Mouse (Mus musculus) Patski (cell line): Measurements from ENCODE around the gene Cers1. TPM values are rescaled to one million over a fixed set of nuclear protein-coding genes. Genes with fewer than 3 reads are reported as not detected.

Experiments used
- ATAC-seq: fragments of 100-300 bp; one replicate; pipeline ENCODE4 v1.8.0; 2021
- CTCF ChIA-PET: fragments of 350-600 bp; sonication (Branson Sonifier 250); formaldehyde crosslinking; loops from one replicate; lab custom pipeline; 2022; ENCODE audit warnings: inconsistent platforms; lab: Charles Lee
- POLR2A ChIA-PET: fragments of 350-600 bp; sonication (Branson Sonifier 250); formaldehyde crosslinking; loops from one replicate; lab custom pipeline; 2022; ENCODE audit warnings: antibody characterized with exemption, inconsistent platforms; lab: Charles Lee
- DNase-seq: peaks from one replicate; pipeline ENCODE4 v3.0.0-alpha.2; 2011; ENCODE audit warnings: low read depth, low spot score
- H3K27me3 ChIP-seq: fragments of 371-371 bp; one replicate; pipeline ENCODE4 v1.5.1; 2021
- CTCF ChIP-seq: fragments of 100-300 bp; IDR thresholded peaks from one replicate; pipeline ENCODE4 v1.5.1; 2021
- in situ Hi-C: fragments of 300-500 bp; cut with MboI; formaldehyde crosslinking; loops from 3 replicates; pipeline ENCODE4 v1.11.1; 2018; ENCODE audit warnings: low pct_unique_long_range_greater_than_20kb, mixed read lengths
- polyA plus RNA-seq: library from polyadenylated mRNA; unstranded; gene quantifications from one replicate; pipeline ENCODE4 v1.2.3, GENCODE M21; 2021

The Cers1 gene
- polyA plus RNA-seq, 1 experiment from 2014 or later: 2.5 TPM

- POLR2A ChIA-PET: no interaction called here
- ATAC-seq: no peak
- CTCF ChIA-PET: no interaction called here
- in situ Hi-C loops: no loop called here
- TF ChIP-seq CTCF: no peak
- no peak for DNase-seq
- no peaks in the 10 kb centered on the region for H3K27me3 ChIP-seq
These were observed 16.0 kb downstream of the Cers1 start for GRCm38 (mm10) chr8:70331526-70331925.

DNA sequence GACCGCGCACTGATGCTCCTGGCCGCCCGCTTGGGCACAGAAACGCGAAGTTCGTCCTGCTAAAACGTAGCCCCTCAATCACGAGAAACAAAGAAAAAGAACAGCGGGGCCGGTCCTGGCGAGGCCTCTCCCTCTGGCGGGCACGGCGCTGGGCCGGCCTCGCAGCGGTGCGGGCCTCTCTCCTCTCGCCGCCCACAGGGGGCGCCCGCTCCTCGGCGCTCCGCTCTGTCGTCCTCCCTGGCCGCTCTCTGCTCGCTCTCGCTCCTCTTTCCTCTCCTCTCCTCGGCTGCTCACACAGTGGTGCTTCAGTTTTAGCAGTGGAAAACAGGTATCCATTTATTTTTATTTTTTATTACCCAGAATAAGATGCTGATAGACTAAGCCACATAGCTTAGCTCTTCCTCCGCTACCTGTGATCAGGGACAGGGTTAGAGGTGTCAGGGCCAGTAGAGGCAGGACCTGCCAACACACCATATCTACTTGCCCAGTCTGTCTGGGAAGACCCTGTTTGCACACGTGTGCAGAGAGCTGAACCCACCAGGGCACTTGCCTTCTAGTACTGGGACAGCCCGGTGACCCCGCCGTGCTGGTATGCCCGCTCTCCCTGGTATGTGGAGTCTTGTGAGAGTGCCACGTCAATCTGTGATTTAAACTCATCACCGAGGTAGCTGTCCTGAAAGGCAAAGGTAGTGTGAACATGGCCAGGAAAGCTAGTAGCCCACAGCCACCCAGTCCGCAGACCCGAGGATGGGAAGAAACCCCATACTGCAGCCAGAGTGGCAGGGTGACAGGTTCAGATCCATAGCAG lies 16.7 kb downstream of the Cers1 start:
- DNase-seq (no peak), ATAC-seq (no peak)
- CTCF ChIA-PET: no interaction called here
- no peaks in the 10 kb centered on the region for H3K27me3 ChIP-seq
- TF ChIP-seq CTCF: no peak
- POLR2A ChIA-PET: no interaction called here
- in situ Hi-C loops: no loop called here

GRCm38 (mm10) chr8:70332878-70333202 lies 17.3 kb downstream of the Cers1 start:
- no peak for DNase-seq
- no peak for ATAC-seq
- CTCF ChIA-PET: no interaction called here
- POLR2A ChIA-PET: no interaction called here
- H3K27me3 ChIP-seq: no peaks in the 10 kb centered on the region
- in situ Hi-C loops: no loop called here
- TF ChIP-seq CTCF: no peak

DNA sequence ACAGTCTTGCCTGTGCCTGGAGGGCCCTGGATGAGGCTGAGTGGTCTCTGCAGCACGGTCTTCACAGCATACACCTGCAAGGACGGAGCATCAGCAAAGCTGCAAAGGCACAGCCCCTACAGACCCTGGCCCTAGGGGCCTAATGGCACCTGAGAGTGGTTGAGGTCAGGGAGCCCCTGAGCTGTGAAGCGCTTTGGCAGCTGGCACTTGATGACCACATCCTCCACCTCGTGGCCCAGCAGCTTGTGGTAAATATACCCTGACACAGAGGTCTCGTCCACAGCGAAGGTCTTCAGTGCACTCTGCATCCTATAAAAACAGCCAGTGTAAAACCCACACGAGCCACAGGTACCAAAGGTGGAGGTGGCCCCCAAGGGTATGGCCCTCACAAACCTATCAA lies 23.4 kb downstream of the Cers1 start:
- no peak for TF ChIP-seq CTCF
- CTCF ChIA-PET: interaction anchor here (0.9 kb wide), 1 partner anchor 11 kb away, joined by 3 read pairs; no protein-coding TSS in a partner anchor
- DNase-seq (no peak), ATAC-seq (no peak)
- no peaks in the 10 kb centered on the region for H3K27me3 ChIP-seq
- in situ Hi-C loops: no loop called here
- POLR2A ChIA-PET: interaction anchor here (1.4 kb wide), 1 partner anchor 10 kb away, joined by 5 read pairs; no protein-coding TSS in a partner anchor

DNA sequence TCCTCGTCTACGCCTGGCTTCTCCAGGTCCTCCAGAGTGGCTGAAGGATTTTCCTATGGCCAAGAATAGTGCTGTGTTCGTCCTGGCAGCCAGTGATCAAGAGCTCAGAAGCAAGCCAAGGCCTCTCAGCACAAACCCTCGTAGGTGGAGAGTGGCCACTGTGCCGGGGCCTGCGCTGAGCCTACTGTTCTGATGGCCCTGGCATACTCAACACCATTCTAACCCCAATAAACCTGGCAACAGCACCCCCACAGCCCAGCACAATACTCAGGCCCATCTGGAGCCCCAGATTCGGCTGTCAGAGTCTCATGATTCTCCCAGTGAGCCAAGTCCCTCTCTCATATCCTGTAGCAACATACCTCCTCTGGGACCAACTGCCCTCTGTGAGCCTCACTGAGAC lies 25.1 kb downstream of the Cers1 start:
- no peaks in the 10 kb centered on the region for H3K27me3 ChIP-seq
- ChIA-PET POLR2A (interaction anchor here (0.6 kb wide), 1 partner anchor 50 kb away, joined by 3 read pairs; no protein-coding TSS in a partner anchor), CTCF (interaction anchor here (1.4 kb wide), 1 partner anchor 164 kb away, joined by 4 read pairs; no protein-coding TSS in a partner anchor)
- no peak for TF ChIP-seq CTCF
- in situ Hi-C loops: loop anchor here (5.0 kb wide), 1 partner anchor 37 kb away; no protein-coding TSS in a partner anchor
- DNase-seq (no peak), ATAC-seq (no peak)

GRCm38 (mm10) chr8:70342007-70342406 lies 26.4 kb downstream of the Cers1 start:
- no peaks in the 10 kb centered on the region for H3K27me3 ChIP-seq
- ChIA-PET CTCF (interaction anchor here (1.4 to 2.4 kb wide), 2 partner anchors 16 to 41 kb away, joined by 3 to 7 read pairs; no protein-coding TSS in a partner anchor), POLR2A (no interaction called here)
- DNase-seq (no peak), ATAC-seq (no peak)
- no peak for TF ChIP-seq CTCF
- in situ Hi-C loops: loop anchor here (5.0 kb wide), 1 partner anchor 35 kb away; no protein-coding TSS in a partner anchor

DNA sequence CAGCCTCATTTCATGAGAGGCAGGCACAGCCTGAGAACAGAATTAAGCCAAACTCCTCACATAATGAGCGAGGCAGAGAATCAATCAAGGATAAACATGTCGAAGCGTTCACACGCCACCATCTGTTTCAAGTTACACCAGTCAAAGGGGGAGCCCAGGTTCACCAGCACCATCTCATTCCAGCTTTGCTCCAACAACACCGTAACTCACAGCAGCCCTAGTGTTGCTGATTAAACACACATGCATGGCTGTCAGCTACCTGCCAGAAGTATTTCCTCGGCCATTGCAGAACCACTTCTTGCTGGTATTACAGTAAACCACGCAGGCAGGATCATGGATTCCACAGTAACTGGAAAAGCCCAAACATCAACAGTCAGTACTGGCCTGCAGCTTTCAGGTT lies 27.5 kb downstream of the Cers1 start:
- no peak for TF ChIP-seq CTCF
- in situ Hi-C loops: loop anchor here (5.0 kb wide), 1 partner anchor 34 kb away; no protein-coding TSS in a partner anchor
- DNase-seq (no peak), ATAC-seq (no peak)
- POLR2A ChIA-PET: interaction anchor here (1.1 to 1.5 kb wide), 3 partner anchors 10 to 160 kb away, joined by 3 read pairs; partner anchors contain the start of gene Upf1
- CTCF ChIA-PET: interaction anchor here (1.0 to 2.4 kb wide), 5 partner anchors 9 to 161 kb away, joined by 3 to 7 read pairs (median 3); no protein-coding TSS in a partner anchor
- no peaks in the 10 kb centered on the region for H3K27me3 ChIP-seq

- ChIA-PET CTCF (interaction anchor here (0.7 to 2.4 kb wide), 6 partner anchors 9 to 161 kb away, joined by 3 to 7 read pairs (median 4); partner anchors contain the start of gene Upf1), POLR2A (interaction anchor here (0.9 to 1.5 kb wide), 4 partner anchors 9 to 160 kb away, joined by 3 to 4 read pairs (median 3); partner anchors contain the start of gene Upf1)
- ATAC-seq (no peak), DNase-seq (no peak)
- in situ Hi-C loops: loop anchor here (5.0 kb wide), 1 partner anchor 34 kb away; no protein-coding TSS in a partner anchor
- no peak for TF ChIP-seq CTCF
- no peaks in the 10 kb centered on the region for H3K27me3 ChIP-seq
These were observed 28.1 kb downstream of the Cers1 start for GRCm38 (mm10) chr8:70343696-70344095.

DNA sequence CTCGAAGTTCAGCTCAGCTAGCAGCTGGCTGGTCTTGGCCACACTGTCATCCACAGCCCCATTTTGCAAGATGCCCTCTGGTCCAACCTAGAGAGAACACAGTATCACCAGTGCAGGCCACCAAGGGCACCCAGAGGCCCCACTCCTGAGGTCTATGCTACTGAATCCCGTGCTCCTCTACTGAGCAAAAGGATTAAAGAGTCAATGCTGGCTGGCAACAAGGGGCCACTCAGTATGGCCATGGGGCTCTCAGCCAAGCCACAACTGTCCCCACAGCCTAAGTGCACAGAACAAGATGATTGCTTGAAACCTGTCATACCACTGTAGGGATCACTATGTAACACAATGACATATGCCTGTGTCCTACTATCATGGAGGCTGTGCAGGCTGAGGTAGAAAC lies 28.7 kb downstream of the Cers1 start:
- CTCF ChIA-PET: interaction anchor here (0.7 to 1.6 kb wide), 3 partner anchors 9 to 52 kb away, joined by 3 to 5 read pairs (median 3); partner anchors contain the start of gene Upf1
- H3K27me3 ChIP-seq: no peaks in the 10 kb centered on the region
- no peak for TF ChIP-seq CTCF
- DNase-seq (no peak), ATAC-seq (no peak)
- in situ Hi-C loops: loop anchor here (5.0 kb wide), 1 partner anchor 33 kb away; no protein-coding TSS in a partner anchor
- POLR2A ChIA-PET: interaction anchor here (0.9 to 1.1 kb wide), 3 partner anchors 9 to 159 kb away, joined by 3 to 4 read pairs (median 3); partner anchors contain the start of gene Upf1

- DNase-seq (no peak), ATAC-seq (no peak)
- no peak for TF ChIP-seq CTCF
- POLR2A ChIA-PET: no interaction called here
- CTCF ChIA-PET: interaction anchor here (1.2 kb wide), 1 partner anchor 11 kb away, joined by 3 read pairs; no protein-coding TSS in a partner anchor
- in situ Hi-C loops: no loop called here
- no peaks in the 10 kb centered on the region for H3K27me3 ChIP-seq
These were observed 31.9 kb downstream of the Cers1 start for GRCm38 (mm10) chr8:70347443-70347842.
